Mouse (Mus musculus) bone marrow macrophage, adult 2 months (primary cell): ENCODE data around the gene Acot2.

ENCODE experiments used
- CTCF ChIP-seq: IDR thresholded peaks from 2 replicates; pipeline ENCODE4 v1.5.1; 2012; ENCODE audit warnings: low read depth, mild to moderate bottlenecking, low read length, moderate library complexity
- POLR2A ChIP-seq: IDR thresholded peaks from 2 replicates; pipeline ENCODE4 v1.6.1; 2012; ENCODE audit warnings: mild to moderate bottlenecking, low read depth, low read length, borderline replicate concordance

- TF ChIP-seq POLR2A: no peak
- TF ChIP-seq CTCF: no peak
These were observed 45.7 kb upstream of the Acot2 start for GRCm38 (mm10) chr12:83941938-83942337.
